Mouse (Mus musculus): ENCODE data around the gene Hdac9. TPM values are rescaled to one million over a fixed set of nuclear protein-coding genes. Genes with fewer than 3 reads are reported as not detected.

Gene Hdac9
- polyA plus RNA-seq, 1 experiment from 2014 or later: 1.5 TPM

- no peak overlapping the region for H3K27ac ChIP-seq (replicated peaks)
Measured at GRCm38 (mm10) chr12:34220051-34220926, 696.6 kb downstream of the Hdac9 start.

GRCm38 (mm10) chr12:34218561-34218960, 698.3 kb downstream of the Hdac9 start:
- H3K4me3 ChIP-seq (ENCODE audit: low read depth, low read length): no peak overlapping the region
- 92% methylated on average over 2 of the region's 2 CpGs for WGBS
- no peak for DNase-seq (ENCODE audit: low spot score)
- H3K27ac ChIP-seq (replicated peaks): no peak overlapping the region
- no peak overlapping the region for H3K4me2 ChIP-seq (replicated peaks; ENCODE audit: low read depth)
- no peak overlapping the region for H3K9ac ChIP-seq (ENCODE audit: low read length)
- H3K4me1 ChIP-seq (replicated peaks; ENCODE audit: control insufficient read depth, insufficient read depth): no peaks in the 10 kb centered on the region
- H3K27me3 ChIP-seq (ENCODE audit: control insufficient read depth, insufficient read depth, low read length): no peaks in the 10 kb centered on the region
- H3K9me3 ChIP-seq (ENCODE audit: control insufficient read depth, low read length): no peaks in the 10 kb centered on the region
- ATAC-seq (ENCODE audit: low FRiP score, low TSS enrichment): no peak
- no peaks in the 10 kb centered on the region for H3K36me3 ChIP-seq (ENCODE audit: control insufficient read depth, insufficient read depth, low read length)
- no peak for TF ChIP-seq CTCF (IDR thresholded peaks at IDR 0.05; ENCODE audit: low read depth)

More at GRCm38 (mm10) chr12:34220051-34220926, 696.6 kb downstream of the Hdac9 start:
- no peak overlapping the region for H3K4me3 ChIP-seq (ENCODE audit: low read depth, low read length)
- no peaks in the 10 kb centered on the region for H3K4me1 ChIP-seq (replicated peaks; ENCODE audit: control insufficient read depth, insufficient read depth)
- no peaks in the 10 kb centered on the region for H3K36me3 ChIP-seq (ENCODE audit: control insufficient read depth, insufficient read depth, low read length)
- no peaks in the 10 kb centered on the region for H3K9me3 ChIP-seq (ENCODE audit: control insufficient read depth, low read length)
- DNase-seq (ENCODE audit: low spot score): no peak
- no peak overlapping the region for H3K9ac ChIP-seq (ENCODE audit: low read length)
- 55% methylated on average over 9 of the region's 9 CpGs for WGBS
- no peak overlapping the region for H3K4me2 ChIP-seq (replicated peaks; ENCODE audit: low read depth)
- ATAC-seq (ENCODE audit: low FRiP score, low TSS enrichment): no peak
- no peaks in the 10 kb centered on the region for H3K27me3 ChIP-seq (ENCODE audit: control insufficient read depth, insufficient read depth, low read length)
- no peak for TF ChIP-seq CTCF (IDR thresholded peaks at IDR 0.05; ENCODE audit: low read depth)
- TF ChIP-seq EP300 (optimal IDR thresholded peaks at IDR 0.05): no peak

DNA sequence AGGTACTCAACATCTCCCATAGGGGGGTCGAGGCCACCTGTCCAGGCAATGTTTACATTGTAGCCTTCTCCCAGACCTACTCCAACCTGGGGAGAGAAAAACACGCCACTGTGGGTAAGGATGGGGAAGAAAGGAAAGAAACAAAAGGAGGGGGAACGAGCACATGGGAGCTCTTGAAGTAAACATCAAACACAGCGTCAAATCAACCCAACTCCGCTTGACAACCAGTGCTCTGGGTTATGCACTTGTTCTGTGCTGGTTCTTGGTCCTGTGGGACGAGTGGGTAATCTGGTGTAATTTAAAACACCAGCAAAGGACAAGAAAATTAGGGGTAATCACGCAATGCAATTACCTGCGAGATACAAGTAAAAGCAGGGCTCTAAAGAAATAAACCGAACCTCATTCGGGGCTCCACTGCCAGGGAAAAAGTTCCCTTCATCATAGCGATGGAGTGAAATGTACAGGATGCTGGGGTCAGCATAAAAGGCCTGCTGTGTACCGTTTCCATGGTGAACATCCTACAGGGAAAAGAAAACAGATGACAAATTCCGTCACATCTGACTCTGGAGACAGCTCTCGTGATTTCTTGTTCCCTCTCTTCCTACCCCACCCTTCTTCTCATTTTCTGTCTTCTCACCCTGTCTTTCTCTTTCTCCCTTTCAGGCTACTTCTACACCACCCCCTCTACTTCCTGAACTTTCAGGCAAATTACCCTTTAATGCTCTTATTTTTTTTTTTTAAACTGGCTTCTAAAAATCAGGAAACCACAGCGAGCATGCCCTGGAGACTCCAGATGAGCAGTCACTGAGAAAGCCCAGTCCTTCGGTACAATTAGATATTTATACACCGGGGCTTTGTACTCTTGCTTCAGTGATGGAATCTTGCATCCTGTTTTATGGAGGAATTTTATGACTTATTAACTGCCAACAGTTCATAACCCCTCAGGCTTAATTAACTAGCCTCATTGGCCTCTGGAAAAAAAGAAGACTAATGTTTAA, 701.6 kb downstream of the Hdac9 start:
- 62% methylated on average over 17 of the region's 17 CpGs for WGBS
- Histone ChIP-seq H3K27me3 (ENCODE audit: control insufficient read depth, insufficient read depth, low read length) (no peaks in the 10 kb centered on the region), H3K9me3 (ENCODE audit: control insufficient read depth, low read length) (no peaks in the 10 kb centered on the region), H3K4me1 (replicated peaks; ENCODE audit: control insufficient read depth, insufficient read depth) (no peaks in the 10 kb centered on the region), H3K36me3 (ENCODE audit: control insufficient read depth, insufficient read depth, low read length) (no peaks in the 10 kb centered on the region), H3K27ac (replicated peaks) (no peak overlapping the region), H3K4me2 (replicated peaks; ENCODE audit: low read depth) (no peak overlapping the region), H3K9ac (ENCODE audit: low read length) (no peak overlapping the region), H3K4me3 (ENCODE audit: low read depth, low read length) (no peak overlapping the region)
- TF ChIP-seq EP300 (optimal IDR thresholded peaks at IDR 0.05): no peak
- TF ChIP-seq CTCF (IDR thresholded peaks at IDR 0.05; ENCODE audit: low read depth): no peak
- DNase-seq (ENCODE audit: low spot score) (no peak), ATAC-seq (ENCODE audit: low FRiP score, low TSS enrichment) (no peak)

DNA sequence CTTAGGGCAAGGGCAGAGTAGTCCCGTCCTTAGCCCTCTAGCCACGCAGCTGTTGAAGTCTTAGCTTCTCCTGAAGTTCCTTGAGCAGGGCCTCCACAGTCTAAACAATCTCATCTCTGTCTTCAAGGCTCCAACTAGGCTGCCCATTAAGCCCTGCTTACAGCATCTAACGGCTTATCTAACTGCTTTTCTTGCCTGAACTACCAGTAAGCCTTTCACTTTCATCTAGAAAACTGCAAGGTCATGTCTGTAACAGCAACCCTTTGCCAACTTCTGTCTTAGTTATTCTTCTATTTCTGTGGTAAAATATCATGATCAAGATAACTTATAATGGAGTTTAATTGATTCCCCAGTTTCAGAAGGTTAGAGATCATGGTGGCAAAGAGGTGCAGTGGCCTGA, 704.7 kb downstream of the Hdac9 start:
- Histone ChIP-seq H3K36me3 (ENCODE audit: control insufficient read depth, insufficient read depth, low read length) (no peaks in the 10 kb centered on the region), H3K4me2 (replicated peaks; ENCODE audit: low read depth) (no peak overlapping the region), H3K27ac (replicated peaks) (no peak overlapping the region), H3K27me3 (ENCODE audit: control insufficient read depth, insufficient read depth, low read length) (no peaks in the 10 kb centered on the region), H3K4me3 (ENCODE audit: low read depth, low read length) (no peak overlapping the region), H3K9me3 (ENCODE audit: control insufficient read depth, low read length) (no peaks in the 10 kb centered on the region), H3K9ac (ENCODE audit: low read length) (no peak overlapping the region), H3K4me1 (replicated peaks; ENCODE audit: control insufficient read depth, insufficient read depth) (no peaks in the 10 kb centered on the region)
- DNase-seq (ENCODE audit: low spot score) (no peak), ATAC-seq (ENCODE audit: low FRiP score, low TSS enrichment) (no peak)
- WGBS: 40% methylated on average over 3 of the region's 3 CpGs
- TF ChIP-seq EP300 (optimal IDR thresholded peaks at IDR 0.05) (no peak), CTCF (IDR thresholded peaks at IDR 0.05; ENCODE audit: low read depth) (no peak)

DNA sequence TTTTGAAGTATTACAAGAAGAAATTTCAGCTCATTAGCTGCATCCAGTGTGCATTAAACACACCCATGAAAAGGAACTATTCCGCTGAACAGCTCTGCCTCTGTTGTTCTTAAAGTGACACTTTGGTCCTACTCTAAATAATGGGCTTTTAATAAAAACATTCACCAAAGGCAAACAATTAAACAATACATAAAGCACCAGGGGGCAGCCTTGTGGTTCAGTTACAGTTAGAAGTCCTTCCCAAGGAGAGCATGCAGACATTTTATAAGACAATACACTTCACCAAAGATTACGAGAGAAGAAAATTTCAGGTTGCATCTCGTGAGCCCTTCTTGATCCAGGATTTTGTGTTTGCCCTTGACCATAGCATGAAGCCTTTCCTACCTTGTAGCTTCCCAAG, 715.4 kb downstream of the Hdac9 start:
- DNase-seq (ENCODE audit: low spot score) (no peak), ATAC-seq (ENCODE audit: low FRiP score, low TSS enrichment) (no peak)
- no peak overlapping the region for H3K9ac ChIP-seq (ENCODE audit: low read length)
- H3K9me3 ChIP-seq (ENCODE audit: control insufficient read depth, low read length): no peaks in the 10 kb centered on the region
- no peak overlapping the region for H3K4me2 ChIP-seq (replicated peaks; ENCODE audit: low read depth)
- WGBS: 86% methylated on average over 3 of the region's 3 CpGs
- no peak for TF ChIP-seq EP300 (optimal IDR thresholded peaks at IDR 0.05)
- peak; percentile 42; the same call in 1 of the 2 replicates for TF ChIP-seq CTCF (IDR thresholded peaks at IDR 0.05; ENCODE audit: low read depth)
- H3K27ac ChIP-seq (replicated peaks): no peak overlapping the region
- no peaks in the 10 kb centered on the region for H3K27me3 ChIP-seq (ENCODE audit: control insufficient read depth, insufficient read depth, low read length)
- H3K36me3 ChIP-seq (ENCODE audit: control insufficient read depth, insufficient read depth, low read length): no peaks in the 10 kb centered on the region
- H3K4me1 ChIP-seq (replicated peaks; ENCODE audit: control insufficient read depth, insufficient read depth): no peaks in the 10 kb centered on the region
- H3K4me3 ChIP-seq (ENCODE audit: low read depth, low read length): no peak overlapping the region

Measured in stomach, postnatal 0 days (tissue).